Mouse (Mus musculus) heart, postnatal 0 days (tissue): ENCODE data around the gene Pitpnm2. TPM values are rescaled to one million over a fixed set of nuclear protein-coding genes. Genes with fewer than 3 reads are reported as not detected.
"Not testable (repeated sequence)": the region's sequence is repeated elsewhere in the genome, so short reads cannot be mapped to it uniquely, and the experiment has no call there.

ENCODE experiments used
- ATAC-seq: fragments of 200-750 bp; cut with Nextera tagmentation; 2 replicates; pipeline ENCODE4 v1.8.0; 2017; ENCODE audit warnings: low read depth, moderate number of reproducible peaks, moderate library complexity; ENCODE audit not compliant: insufficient read depth
- DNase-seq: peaks from one replicate; pipeline ENCODE4 v3.0.0-alpha.2; 2016; ENCODE audit warnings: low spot score
- H3K27ac ChIP-seq: fragments of 300-500 bp; sonication (generic); 2 replicates; pipeline ENCODE4 v1.5.1; 2014; ENCODE audit warnings: low read depth, mild to moderate bottlenecking
- H3K27me3 ChIP-seq: fragments of 300-500 bp; sonication (generic); 2 replicates; pipeline ENCODE4 v1.6.1; 2014; ENCODE audit warnings: low read length, mixed read lengths; ENCODE audit not compliant: control insufficient read depth, insufficient read depth
- H3K36me3 ChIP-seq: fragments of 300-500 bp; sonication (generic); replicated peaks from 2 replicates; pipeline ENCODE4 v1.6.1; 2014; ENCODE audit warnings: low read length, mixed read lengths; ENCODE audit not compliant: control insufficient read depth, insufficient read depth
- H3K4me1 ChIP-seq: fragments of 300-500 bp; sonication (generic); 2 replicates; pipeline ENCODE4 v1.6.1; 2014; ENCODE audit warnings: antibody characterized with exemption; ENCODE audit not compliant: control insufficient read depth, insufficient read depth
- H3K4me2 ChIP-seq: fragments of 300-500 bp; sonication (generic); 2 replicates; pipeline ENCODE4 v1.6.1; 2014; ENCODE audit warnings: low read depth, mild to moderate bottlenecking, low read length, moderate library complexity
- H3K4me3 ChIP-seq: fragments of 300-500 bp; sonication (generic); 2 replicates; pipeline ENCODE4 v1.5.1; 2014; ENCODE audit warnings: low read depth, low read length
- H3K9ac ChIP-seq: fragments of 300-500 bp; sonication (generic); replicated peaks from 2 replicates; pipeline ENCODE4 v1.6.1; 2014; ENCODE audit warnings: low read depth, low read length, mixed read lengths
- H3K9me3 ChIP-seq: fragments of 300-500 bp; sonication (generic); replicated peaks from 2 replicates; pipeline ENCODE4 v1.6.1; 2016; ENCODE audit warnings: low read length; ENCODE audit not compliant: control insufficient read depth
- CTCF ChIP-seq: IDR thresholded peaks from 2 replicates; pipeline ENCODE4 v1.5.1; 2016; ENCODE audit warnings: antibody characterized with exemption, control low read depth, low read depth
- EP300 ChIP-seq: IDR thresholded peaks from 2 replicates; pipeline ENCODE4 v1.6.1; 2016; ENCODE audit warnings: antibody characterized with exemption, low read depth
- WGBS: fragments of 180-500 bp; shearing (Covaris S2); extraction: QIAGEN DNeasy Blood & Tissue Kit; methylation state at CpG from one replicate; pipeline ENCODE4 v1.1.7; 2014; 5-methylcytosine and 5-hydroxymethylcytosine counted together
- polyA plus RNA-seq: library from polyadenylated mRNA; unstranded; fragments of >200 nt; fragmentation: Nextera tagmentation; extraction: Ambion mirVana; gene quantifications from 2 replicates; pipeline ENCODE4 v1.2.1, GENCODE M21; 2015
- total RNA-seq: library from RNA; depleted of rRNA; stranded (reverse); fragments of >200 nt; gene quantifications from 2 replicates; pipeline ENCODE4 v1.2.3, GENCODE M21; 2014; ENCODE audit warnings: low replicate concordance; rRNA removed

The Pitpnm2 gene
- 17.1 and 28.6 TPM in 2 replicates for total RNA-seq
- 3.1 and 3.2 TPM in 2 replicates for polyA plus RNA-seq

- DNase-seq (peak; percentile 63), ATAC-seq (peak; percentile 85)
- WGBS = under 1% methylated on average over 48 of the region's 90 CpGs
Measured at GRCm38 (mm10) chr5:124249614-124250591, at the start of gene Pitpnm2. Gene Pitpnm2 (minus strand): TSS chr5:124249760.

GRCm38 (mm10) chr5:124299307-124299706 is 49.7 kb upstream of the Pitpnm2 start:
- H3K4me2 ChIP-seq, H3K27ac ChIP-seq, H3K27me3 ChIP-seq, ATAC-seq, H3K9me3 ChIP-seq, H3K4me1 ChIP-seq, H3K9ac ChIP-seq, H3K4me3 ChIP-seq: not testable (repeated sequence)
- peak; percentile 13 for DNase-seq
- TF ChIP-seq CTCF = peak; percentile 66
- H3K36me3 ChIP-seq = peaks cover 50% of the 10 kb centered on the region
- WGBS = 51% methylated on average over 3 of the region's 4 CpGs

More at GRCm38 (mm10) chr5:124249614-124250591, at the start of gene Pitpnm2:
- H3K27me3 ChIP-seq = no peaks in the 10 kb centered on the region
- TF ChIP-seq EP300 = no peak
- TF ChIP-seq CTCF = no peak
- H3K9me3 ChIP-seq = no peaks in the 10 kb centered on the region
- H3K4me3 ChIP-seq = peak within 1 kb of the TSS; percentile 82
- peaks cover 26% of the 10 kb centered on the region; the same call in 1 of the 2 replicates for H3K36me3 ChIP-seq
- H3K27ac ChIP-seq = peak within 1 kb of the TSS; percentile 93
- H3K9ac ChIP-seq = peak within 1 kb of the TSS; percentile 95
- peaks cover 18% of the 10 kb centered on the region for H3K4me1 ChIP-seq
- H3K4me2 ChIP-seq = peak within 1 kb of the TSS; percentile 68

GRCm38 (mm10) chr5:124296475-124296874 is 46.9 kb upstream of the Pitpnm2 start:
- Histone ChIP-seq H3K9ac (no peak overlapping the region), H3K9me3 (no peaks in the 10 kb centered on the region), H3K27ac (no peak overlapping the region), H3K4me1 (peaks cover 4% of the 10 kb centered on the region; the same call in 1 of the 2 replicates), H3K4me3 (no peak overlapping the region), H3K36me3 (peaks cover 58% of the 10 kb centered on the region), H3K27me3 (no peaks in the 10 kb centered on the region), H3K4me2 (no peak overlapping the region)
- 84% methylated on average over 4 of the region's 4 CpGs for WGBS
- ATAC-seq (no peak), DNase-seq (no peak)
- TF ChIP-seq CTCF (no peak), EP300 (no peak)

GRCm38 (mm10) chr5:124293967-124294366 is 44.4 kb upstream of the Pitpnm2 start:
- DNase-seq (no peak), ATAC-seq (no peak)
- H3K27ac ChIP-seq = no peak overlapping the region
- H3K4me3 ChIP-seq = no peak overlapping the region
- H3K36me3 ChIP-seq = peaks cover 81% of the 10 kb centered on the region
- no peak overlapping the region for H3K4me2 ChIP-seq
- 68% methylated on average over 5 of the region's 5 CpGs for WGBS
- no peaks in the 10 kb centered on the region for H3K27me3 ChIP-seq
- TF ChIP-seq EP300 (no peak), CTCF (no peak)
- H3K9me3 ChIP-seq = no peaks in the 10 kb centered on the region
- no peak overlapping the region for H3K9ac ChIP-seq
- no peaks in the 10 kb centered on the region for H3K4me1 ChIP-seq

GRCm38 (mm10) chr5:124290216-124290615 is 40.7 kb upstream of the Pitpnm2 start:
- H3K27ac ChIP-seq = no peak overlapping the region
- TF ChIP-seq CTCF (no peak), EP300 (no peak)
- H3K4me1 ChIP-seq = no peaks in the 10 kb centered on the region
- ATAC-seq (no peak), DNase-seq (no peak)
- peaks cover 78% of the 10 kb centered on the region for H3K36me3 ChIP-seq
- H3K27me3 ChIP-seq = no peaks in the 10 kb centered on the region
- no peak overlapping the region for H3K4me2 ChIP-seq
- no peak overlapping the region for H3K4me3 ChIP-seq
- 76% methylated on average over 4 of the region's 4 CpGs for WGBS
- H3K9me3 ChIP-seq = 0 out of 2 replicates have a peak, but pooled peaks cover 3% of the 10 kb centered on the region
- no peak overlapping the region for H3K9ac ChIP-seq
